Mouse (Mus musculus) intestine, postnatal 0 days (tissue): ENCODE measurements around the gene Tspo. TPM values are rescaled to one million over a fixed set of nuclear protein-coding genes. Genes with fewer than 3 reads are reported as not detected.

Experiments
- ATAC-seq: fragments of 200-750 bp; cut with Nextera tagmentation; 2 replicates; pipeline ENCODE4 v1.8.0; 2017; ENCODE audit warnings: mild to moderate bottlenecking, moderate TSS enrichment, moderate library complexity
- H3K27ac ChIP-seq: fragments of 300-500 bp; sonication (generic); 2 replicates; pipeline ENCODE4 v1.5.1; 2014; ENCODE audit warnings: mild to moderate bottlenecking, low read depth, low read length, moderate library complexity
- H3K27me3 ChIP-seq: fragments of 300-500 bp; sonication (generic); replicated peaks from 2 replicates; pipeline ENCODE4 v1.6.1; 2014; ENCODE audit warnings: low read length, mixed read lengths; ENCODE audit not compliant: control insufficient read depth, insufficient read depth
- H3K36me3 ChIP-seq: fragments of 300-500 bp; sonication (generic); 2 replicates; pipeline ENCODE4 v1.6.1; 2014; ENCODE audit warnings: mild to moderate bottlenecking, moderate library complexity; ENCODE audit not compliant: control insufficient read depth, insufficient read depth
- H3K4me1 ChIP-seq: fragments of 300-500 bp; sonication (generic); replicated peaks from 2 replicates; pipeline ENCODE4 v1.6.1; 2014; ENCODE audit warnings: antibody characterized with exemption, low read length, mixed read lengths; ENCODE audit not compliant: control insufficient read depth, insufficient read depth
- H3K4me2 ChIP-seq: fragments of 300-500 bp; sonication (generic); replicated peaks from 2 replicates; pipeline ENCODE4 v1.6.1; 2014; ENCODE audit warnings: low read depth, mild to moderate bottlenecking, moderate library complexity
- H3K4me3 ChIP-seq: fragments of 300-500 bp; sonication (generic); 2 replicates; pipeline ENCODE4 v1.5.1; 2014; ENCODE audit warnings: low read depth, low read length
- H3K9ac ChIP-seq: fragments of 300-500 bp; sonication (generic); 2 replicates; pipeline ENCODE4 v1.6.1; 2014; ENCODE audit warnings: mild to moderate bottlenecking, low read depth, low read length
- H3K9me3 ChIP-seq: fragments of 300-500 bp; sonication (generic); 2 replicates; pipeline ENCODE4 v1.6.1; 2016; ENCODE audit warnings: mixed run types; ENCODE audit not compliant: control insufficient read depth
- CTCF ChIP-seq: sonication (generic); IDR thresholded peaks from 2 replicates; pipeline ENCODE4 v1.5.1; 2016; ENCODE audit warnings: low read depth, mild to moderate bottlenecking, control low read depth, antibody characterized with exemption, moderate library complexity
- WGBS: fragments of 180-500 bp; shearing (Covaris S2); extraction: QIAGEN DNeasy Blood & Tissue Kit; methylation state at CpG from one replicate; pipeline ENCODE4 v1.1.7; 2014; 5-methylcytosine and 5-hydroxymethylcytosine counted together
- polyA plus RNA-seq: library from polyadenylated mRNA; unstranded; fragments of >200 nt; fragmentation: Nextera tagmentation; extraction: Ambion mirVana; gene quantifications from 2 replicates; pipeline ENCODE4 v1.2.1, GENCODE M21; 2015

The Tspo gene
- polyA plus RNA-seq = 105 and 118 TPM in 2 replicates

DNA sequence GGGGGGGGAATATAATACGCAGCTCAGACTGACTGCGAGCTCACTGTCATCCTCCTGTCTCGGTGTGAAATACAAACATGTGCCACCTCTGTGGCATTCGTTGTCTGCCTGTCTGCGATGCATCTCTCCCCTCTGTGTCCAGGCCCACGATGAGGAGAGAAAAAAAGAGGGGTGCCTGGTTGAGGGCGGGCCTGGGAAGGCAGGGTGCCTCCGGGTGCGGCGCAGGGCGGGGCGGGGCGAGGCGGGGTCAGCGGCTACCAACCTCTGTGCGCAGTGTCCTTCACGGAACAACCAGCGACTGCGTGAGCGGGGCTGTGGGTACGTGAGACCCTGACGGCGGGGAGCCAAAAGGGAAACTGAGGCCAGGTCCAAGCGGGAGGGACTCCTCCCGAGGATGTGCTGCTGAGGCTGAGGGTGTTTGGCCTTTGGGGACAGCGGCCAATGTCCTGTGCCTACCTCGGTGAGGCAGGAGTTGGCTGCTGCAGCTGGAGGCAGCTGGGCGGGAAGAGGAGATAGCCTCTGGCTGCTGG, at the start of gene Tspo, which contains the start of gene Mcat:
Gene Tspo, plus strand, starts transcription at position 266 of the 530 bp plus-strand sequence.
Gene Mcat, minus strand, starts transcription at position 461 of the 530 bp plus-strand sequence.
- peak within 1 kb of the TSS; percentile 57 for H3K27ac ChIP-seq
- peak; percentile 57 for ATAC-seq
- H3K4me1 ChIP-seq = no peaks in the 10 kb centered on the region
- peak within 1 kb of the TSS; percentile 55 for H3K9ac ChIP-seq
- WGBS = 1% methylated on average over 28 of the region's 28 CpGs
- no peaks in the 10 kb centered on the region for H3K36me3 ChIP-seq
- H3K9me3 ChIP-seq = no peaks in the 10 kb centered on the region
- TF ChIP-seq CTCF = no peak
- no peaks in the 10 kb centered on the region for H3K27me3 ChIP-seq
- H3K4me2 ChIP-seq = peak within 1 kb of the TSS; percentile 99
- H3K4me3 ChIP-seq = peak within 1 kb of the TSS; percentile 60

DNA sequence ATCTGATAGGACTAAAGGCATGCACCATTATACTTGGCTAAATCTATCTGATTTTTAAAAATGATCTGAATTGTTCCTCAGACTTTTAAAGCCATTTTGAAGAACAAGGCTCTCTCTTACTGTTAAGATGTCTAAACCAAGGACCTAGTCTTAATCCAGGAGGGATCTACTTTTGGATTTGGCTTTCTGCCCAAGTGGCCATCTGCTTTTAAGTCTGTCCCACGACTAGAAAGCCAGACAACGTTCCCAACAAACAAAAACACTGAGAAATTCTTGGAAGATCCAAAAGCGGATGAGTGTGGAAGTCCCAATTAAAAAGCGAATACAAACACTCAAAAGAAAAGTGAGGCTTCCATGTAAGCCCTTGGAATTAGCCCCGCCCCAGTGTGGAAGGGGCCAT, 48.4 kb upstream of the Tspo start:
- no peak for TF ChIP-seq CTCF
- 60% methylated on average over 5 of the region's 5 CpGs for whole genome bisulfite sequencing
- Histone ChIP-seq H3K27ac (no peak overlapping the region), H3K4me2 (no peak overlapping the region), H3K9ac (no peak overlapping the region), H3K4me3 (no peak overlapping the region), H3K9me3 (no peaks in the 10 kb centered on the region), H3K27me3 (no peaks in the 10 kb centered on the region), H3K36me3 (no peaks in the 10 kb centered on the region), H3K4me1 (0 out of 2 replicates have a peak, but pooled peaks cover 5% of the 10 kb centered on the region)
- ATAC-seq = no peak

DNA sequence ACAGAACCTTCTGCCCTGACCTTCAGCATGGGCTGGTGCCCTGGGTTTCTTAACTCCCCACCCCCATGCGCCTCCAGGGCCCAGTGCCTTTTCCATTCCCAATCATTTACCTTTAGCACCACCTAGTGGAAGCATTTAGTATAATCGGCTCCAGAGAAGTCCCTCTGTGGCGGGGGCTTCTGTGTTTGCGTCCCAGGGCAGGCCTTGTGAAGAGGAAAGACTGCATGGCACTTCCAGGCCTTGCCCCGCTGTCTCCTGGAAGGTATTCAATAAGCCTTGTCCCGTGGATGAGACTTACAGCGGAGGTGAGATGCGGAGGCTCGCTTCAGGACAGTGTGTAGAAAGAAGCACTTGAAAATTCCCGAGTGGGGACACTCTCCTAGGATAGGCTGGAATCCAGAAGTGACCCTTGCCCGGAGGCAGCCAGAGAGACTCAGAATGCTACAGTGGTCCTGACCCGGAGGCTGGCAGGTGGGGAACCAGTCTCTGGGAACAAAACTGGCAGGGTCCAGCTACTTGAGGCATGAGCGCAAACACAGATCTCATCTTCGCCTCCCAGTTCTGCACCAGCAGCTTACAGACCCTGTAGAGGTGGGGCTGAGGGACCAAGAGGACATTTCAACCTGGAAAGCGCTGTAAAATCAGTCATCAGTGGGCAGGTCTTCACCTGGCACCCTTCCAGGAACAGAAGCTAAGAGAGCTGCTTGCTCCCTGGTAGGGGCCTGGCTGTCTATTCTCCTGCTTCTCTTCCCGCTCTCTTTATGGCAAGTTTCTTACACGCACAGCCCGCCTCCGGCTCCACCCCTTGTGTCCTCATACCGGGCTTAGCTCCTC, 45.0 kb upstream of the Tspo start:
- Histone ChIP-seq H3K9me3 (no peaks in the 10 kb centered on the region), H3K4me2 (peak overlapping the region; percentile 51; the same call in 1 of the 2 replicates), H3K4me1 (no peaks in the 10 kb centered on the region), H3K27me3 (no peaks in the 10 kb centered on the region), H3K4me3 (peak overlapping the region; percentile 7; the same call in 1 of the 2 replicates), H3K27ac (no peak overlapping the region), H3K36me3 (no peaks in the 10 kb centered on the region), H3K9ac (no peak overlapping the region)
- WGBS = 26% methylated on average over 20 of the region's 20 CpGs
- peak; percentile 88 for TF ChIP-seq CTCF
- ATAC-seq = peak; percentile 41; the same call in 1 of the 2 replicates

DNA sequence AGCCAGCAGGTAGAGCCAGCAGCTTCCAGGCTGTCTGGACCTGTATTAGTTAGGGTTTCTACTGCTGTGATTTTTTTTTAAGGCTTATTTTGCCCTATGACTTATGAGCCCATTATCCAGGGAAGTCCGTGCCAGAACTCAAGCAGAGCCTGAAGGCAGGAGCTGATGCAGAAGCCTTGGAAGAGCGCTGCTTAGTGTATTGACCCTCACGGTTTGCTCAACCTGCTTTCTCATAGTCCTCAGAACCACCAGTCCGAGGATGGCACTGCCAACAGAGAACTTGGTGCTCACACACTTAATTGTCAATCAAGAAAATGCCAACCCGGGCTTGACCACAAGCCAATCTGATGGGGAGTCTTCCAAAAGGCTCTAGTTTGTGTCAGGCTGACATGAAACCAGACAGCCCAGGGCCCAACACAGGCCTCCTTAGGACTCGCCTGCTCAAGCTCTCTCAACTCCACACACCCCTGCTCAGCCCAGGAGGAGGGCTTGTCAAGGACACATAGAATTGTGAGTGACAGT, 42.5 kb upstream of the Tspo start:
- no peak for TF ChIP-seq CTCF
- Histone ChIP-seq H3K4me1 (no peaks in the 10 kb centered on the region), H3K9me3 (no peaks in the 10 kb centered on the region), H3K27me3 (peaks cover 5% of the 10 kb centered on the region; the same call in 1 of the 2 replicates), H3K4me3 (no peak overlapping the region), H3K9ac (no peak overlapping the region), H3K36me3 (no peaks in the 10 kb centered on the region), H3K4me2 (no peak overlapping the region), H3K27ac (no peak overlapping the region)
- WGBS = 81% methylated on average over 6 of the region's 6 CpGs
- no peak for ATAC-seq

DNA sequence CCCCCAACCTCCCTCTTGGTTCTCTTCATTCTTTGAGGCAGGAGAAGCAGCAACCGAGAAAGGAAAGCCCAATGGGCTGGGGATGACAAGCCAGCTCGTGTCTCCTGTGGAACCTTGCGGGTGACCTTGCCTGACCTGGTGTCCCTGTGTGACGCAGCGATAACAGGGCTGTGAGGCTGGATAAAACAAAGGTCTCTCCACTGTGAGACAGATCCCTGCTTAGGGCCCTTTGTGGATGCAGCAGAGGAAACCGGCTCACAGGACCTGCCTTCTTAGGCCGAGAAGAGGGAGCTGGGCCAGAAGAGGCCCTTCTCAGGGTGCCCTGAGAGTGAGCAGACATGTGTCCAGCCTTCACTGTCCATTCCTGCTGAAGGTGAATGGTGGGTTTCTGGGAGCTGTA, 40.2 kb upstream of the Tspo start:
- Histone ChIP-seq H3K27ac (no peak overlapping the region), H3K9me3 (no peaks in the 10 kb centered on the region), H3K27me3 (peaks cover 22% of the 10 kb centered on the region; the same call in 1 of the 2 replicates), H3K36me3 (no peaks in the 10 kb centered on the region), H3K9ac (no peak overlapping the region), H3K4me1 (0 out of 2 replicates have a peak, but pooled peaks cover 2% of the 10 kb centered on the region), H3K4me3 (no peak overlapping the region), H3K4me2 (no peak overlapping the region)
- TF ChIP-seq CTCF = no peak
- no peak for ATAC-seq
- WGBS = 57% methylated on average over 7 of the region's 7 CpGs
